Mouse (Mus musculus) MEL (cell line): Measurements from ENCODE around the gene Foxn2. TPM values are rescaled to one million over a fixed set of nuclear protein-coding genes. Genes with fewer than 3 reads are reported as not detected.

ENCODE experiments used
- DNase-seq: peaks from one replicate; pipeline ENCODE4 v3.0.0; 2011; ENCODE audit warnings: low read depth, low spot score
- H3K27ac ChIP-seq: 2 replicates; pipeline ENCODE4 v1.5.1; 2012; ENCODE audit warnings: low read depth, mild to moderate bottlenecking, control low read depth, low read length, moderate library complexity; ENCODE audit not compliant: control insufficient read depth
- H3K27me3 ChIP-seq, 2 experiments: fragments of 150-350 bp in 1 of 2; sonication (generic) in 1 of 2; 2 replicates each; pipeline ENCODE4 v1.6.1; 2012; ENCODE audit warnings: low read length in 2 of 2, mild to moderate bottlenecking in 2 of 2, improper control_type of control experiment in 1 of 2, moderate library complexity in 1 of 2; ENCODE audit not compliant: insufficient read depth in 2 of 2, control insufficient read depth in 1 of 2
- H3K36me3 ChIP-seq, 2 experiments: 2 replicates each; pipeline ENCODE4 v1.6.1; 2012 to 2014; ENCODE audit warnings: low read length in 2 of 2, improper control_type of control experiment in 1 of 2, inconsistent platforms in 1 of 2, mild to moderate bottlenecking in 1 of 2; ENCODE audit not compliant: insufficient read depth in 2 of 2, control insufficient read depth in 1 of 2
- H3K4me1 ChIP-seq, 2 experiments: fragments of 150-350 bp in 1 of 2; sonication (generic) in 1 of 2; 2 replicates each; pipeline ENCODE4 v1.6.1; 2012; ENCODE audit warnings: low read length in 2 of 2, improper control_type of control experiment in 1 of 2, mild to moderate bottlenecking in 1 of 2; ENCODE audit not compliant: insufficient read depth in 2 of 2, control insufficient read depth in 1 of 2
- H3K4me3 ChIP-seq, 2 experiments: fragments of 150-350 bp in 1 of 2; sonication (generic) in 1 of 2; 2 replicates each; pipeline ENCODE4 v1.5.1; 2012; ENCODE audit warnings: low read depth in 2 of 2, low read length in 2 of 2, mild to moderate bottlenecking in 2 of 2, moderate library complexity in 2 of 2, control low read depth in 1 of 2, improper control_type of control experiment in 1 of 2; ENCODE audit not compliant: control insufficient read depth in 1 of 2, insufficient read depth in 1 of 2
- H3K79me2 ChIP-seq: 2 replicates; pipeline ENCODE4 v1.6.1; 2012; ENCODE audit warnings: mild to moderate bottlenecking, low read length, moderate library complexity; ENCODE audit not compliant: control insufficient read depth, poor library complexity, insufficient read depth
- H3K9ac ChIP-seq: 2 replicates; pipeline ENCODE4 v1.6.1; 2012; ENCODE audit warnings: low read depth, mild to moderate bottlenecking, control low read depth, low read length, moderate library complexity; ENCODE audit not compliant: control insufficient read depth, poor library complexity, severe bottlenecking
- H3K9me3 ChIP-seq: fragments of 150-350 bp; sonication (generic); replicated peaks from 2 replicates; pipeline ENCODE4 v1.6.1; 2012; ENCODE audit warnings: mild to moderate bottlenecking, low read length, improper control_type of control experiment, moderate library complexity; ENCODE audit not compliant: insufficient read depth
- CHD1 ChIP-seq: IDR thresholded peaks from 2 replicates; pipeline ENCODE4 v1.6.1; 2012; ENCODE audit warnings: low read depth, mild to moderate bottlenecking, inconsistent platforms, low read length, improper control_type of control experiment
- E2F4 ChIP-seq: IDR thresholded peaks from 2 replicates; pipeline ENCODE4 v1.6.1; 2011; ENCODE audit warnings: low read depth, low read length, improper control_type of control experiment, borderline replicate concordance
- ELF1 ChIP-seq: IDR thresholded peaks from 2 replicates; pipeline ENCODE4 v1.6.1; 2014; ENCODE audit warnings: low read depth, mild to moderate bottlenecking, inconsistent platforms, low read length, improper control_type of control experiment, moderate library complexity
- GABPA ChIP-seq: IDR thresholded peaks from 2 replicates; pipeline ENCODE4 v1.6.1; 2012; ENCODE audit warnings: low read depth, mild to moderate bottlenecking, inconsistent platforms, low read length, improper control_type of control experiment, moderate library complexity
- GATA1 ChIP-seq: IDR thresholded peaks from 2 replicates; pipeline ENCODE4 v1.6.1; 2011; ENCODE audit warnings: low read depth, low read length, improper control_type of control experiment
- HCFC1 ChIP-seq: IDR thresholded peaks from 2 replicates; pipeline ENCODE4 v1.6.1; 2012; ENCODE audit warnings: low read depth, mild to moderate bottlenecking, inconsistent platforms, low read length, improper control_type of control experiment, moderate library complexity
- JUND ChIP-seq: IDR thresholded peaks from 2 replicates; pipeline ENCODE4 v1.6.1; 2011; ENCODE audit warnings: low read depth, mild to moderate bottlenecking, improper control_type of control experiment, low read length
- KAT2A ChIP-seq: conservative IDR thresholded peaks from 2 replicates; pipeline ENCODE4 v1.6.1; 2012; ENCODE audit warnings: low read depth, low read length, improper control_type of control experiment, inconsistent platforms
- MAX ChIP-seq: IDR thresholded peaks from 2 replicates; pipeline ENCODE4 v1.6.1; 2011; ENCODE audit warnings: low read length, improper control_type of control experiment
- MXI1 ChIP-seq: IDR thresholded peaks from 2 replicates; pipeline ENCODE4 v1.6.1; 2011; ENCODE audit warnings: mild to moderate bottlenecking, low read depth, low read length, improper control_type of control experiment
- MYB ChIP-seq: IDR thresholded peaks from 2 replicates; pipeline ENCODE4 v1.6.1; 2011; ENCODE audit warnings: mild to moderate bottlenecking, low read depth, low read length, improper control_type of control experiment
- NELFE ChIP-seq: IDR thresholded peaks from 2 replicates; pipeline ENCODE4 v1.6.1; 2011; ENCODE audit warnings: low read depth, low read length, improper control_type of control experiment
- NRF1 ChIP-seq: IDR thresholded peaks from 2 replicates; pipeline ENCODE4 v1.6.1; 2014; ENCODE audit warnings: low read depth, mild to moderate bottlenecking, inconsistent platforms, low read length, improper control_type of control experiment, moderate library complexity; ENCODE audit not compliant: poor library complexity, insufficient read depth, severe bottlenecking
- POLR2A ChIP-seq, 2 experiments: IDR thresholded peaks; 2 replicates each; pipeline ENCODE4 v1.6.1; 2011 to 2012; ENCODE audit warnings: low read length in 2 of 2, mild to moderate bottlenecking in 2 of 2, control low read depth in 1 of 2, improper control_type of control experiment in 1 of 2, low read depth in 1 of 2, moderate library complexity in 1 of 2; ENCODE audit not compliant: control insufficient read depth in 1 of 2, insufficient read depth in 1 of 2, poor library complexity in 1 of 2
- POLR2AphosphoS2 ChIP-seq: IDR thresholded peaks from 2 replicates; pipeline ENCODE4 v1.6.1; 2011; ENCODE audit warnings: low read length, improper control_type of control experiment
- RAD21 ChIP-seq: IDR thresholded peaks from 2 replicates; pipeline ENCODE4 v1.6.1; 2011; ENCODE audit warnings: mild to moderate bottlenecking, low read depth, low read length, improper control_type of control experiment
- RCOR1 ChIP-seq: IDR thresholded peaks from 2 replicates; pipeline ENCODE4 v1.6.1; 2012; ENCODE audit warnings: low read depth, mild to moderate bottlenecking, inconsistent platforms, low read length, improper control_type of control experiment
- TAL1 ChIP-seq: IDR thresholded peaks from 2 replicates; pipeline ENCODE4 v1.6.1; 2012; ENCODE audit warnings: mild to moderate bottlenecking, inconsistent platforms, low read length, moderate library complexity, mixed read lengths
- TCF12 ChIP-seq: IDR thresholded peaks from 2 replicates; pipeline ENCODE4 v1.6.1; 2014; ENCODE audit warnings: low read depth, mild to moderate bottlenecking, inconsistent platforms, low read length, improper control_type of control experiment, moderate library complexity
- UBTF ChIP-seq: IDR thresholded peaks from 2 replicates; pipeline ENCODE4 v1.6.1; 2012; ENCODE audit warnings: low read depth, mild to moderate bottlenecking, inconsistent platforms, low read length, improper control_type of control experiment, moderate library complexity, borderline replicate concordance; ENCODE audit not compliant: insufficient read depth
- USF1 ChIP-seq: IDR thresholded peaks from 2 replicates; pipeline ENCODE4 v1.6.1; 2014; ENCODE audit warnings: low read depth, mild to moderate bottlenecking, inconsistent platforms, low read length, improper control_type of control experiment, moderate library complexity
- USF2 ChIP-seq, 2 experiments: IDR thresholded peaks; 2 replicates each; pipeline ENCODE4 v1.6.1; 2011 to 2012; ENCODE audit warnings: improper control_type of control experiment in 2 of 2, low read length in 2 of 2, borderline replicate concordance in 1 of 2, inconsistent platforms in 1 of 2, low read depth in 1 of 2, mild to moderate bottlenecking in 1 of 2; ENCODE audit not compliant: insufficient read depth in 1 of 2
- ZKSCAN1 ChIP-seq: IDR thresholded peaks from 2 replicates; pipeline ENCODE4 v1.6.1; 2012; ENCODE audit warnings: low read depth, mild to moderate bottlenecking, inconsistent platforms, low read length, improper control_type of control experiment, moderate library complexity
- ZNF384 ChIP-seq: IDR thresholded peaks from 2 replicates; pipeline ENCODE4 v1.6.1; 2012; ENCODE audit warnings: low read depth, mild to moderate bottlenecking, inconsistent platforms, low read length, improper control_type of control experiment
- polyA plus RNA-seq, 2 experiments: library from polyadenylated mRNA; stranded (reverse) in 1 of 2; unstranded in 1 of 2; fragments of >175 nt in 1 of 2; fragments of >200 nt in 1 of 2; gene quantifications; 2 replicates each; pipeline versions ENCODE4 v1.2.1 to v1.2.4; 2012; ENCODE audit warnings: low replicate concordance in 2 of 2, low read depth in 1 of 2; ENCODE audit not compliant: insufficient read length in 2 of 2, insufficient read depth in 1 of 2, missing spikeins in 1 of 2
- total RNA-seq: library from RNA; depleted of rRNA; stranded (reverse); fragments of 300-350 nt; gene quantifications from 2 replicates; pipeline ENCODE4 v1.2.3, GENCODE M21; 2012

The Foxn2 gene
- total and polyA plus RNA-seq, 3 experiments = 20.0 to 133 (median 21.7) TPM

DNA sequence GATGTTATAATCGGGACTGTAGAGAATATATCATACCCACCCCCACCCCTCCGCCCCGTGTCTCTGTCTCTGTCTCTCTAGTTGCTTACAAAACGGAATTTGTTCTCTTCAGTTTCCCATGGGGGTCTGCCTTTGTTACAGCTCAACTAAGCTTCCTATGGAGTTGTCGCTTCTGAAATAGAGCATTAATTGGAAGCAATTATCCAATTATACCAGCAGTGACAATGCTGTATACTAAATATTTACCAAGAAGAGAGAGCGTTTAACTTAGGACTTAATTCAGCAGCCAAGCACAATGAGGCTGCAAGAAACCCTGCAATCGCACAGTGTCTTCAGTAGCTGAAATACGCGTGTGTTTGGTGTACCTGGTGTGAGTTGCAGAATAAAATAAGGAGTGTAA, 53.0 kb downstream of the Foxn2 start:
- no peaks in the 10 kb centered on the region for H3K79me2 ChIP-seq
- H3K4me3 ChIP-seq = no peak overlapping the region
- H3K9ac ChIP-seq = no peak overlapping the region
- H3K27me3 ChIP-seq = no peaks in the 10 kb centered on the region
- no peak for DNase-seq
- TF ChIP-seq USF1 (no peak), POLR2AphosphoS2 (no peak), TCF12 (no peak), ZNF384 (no peak), ELF1 (no peak), HCFC1 (no peak), GATA1 (no peak), CHD1 (no peak), NRF1 (no peak), MXI1 (no peak), RCOR1 (no peak), GABPA (no peak), UBTF (no peak), RAD21 (no peak), USF2 (IDR thresholded peaks at IDR 0.05; ENCODE audit: borderline replicate concordance in 1 of 2, insufficient read depth in 1 of 2, low read depth in 1 of 2, low read length in 2 of 2) (no peak), E2F4 (no peak), TAL1 (no peak), MYB (no peak), KAT2A (no peak)
- no peaks in the 10 kb centered on the region for H3K9me3 ChIP-seq
- no peaks in the 10 kb centered on the region; a peak in 1 of 4 replicates for H3K36me3 ChIP-seq
- H3K27ac ChIP-seq = no peak overlapping the region
- no peaks in the 10 kb centered on the region for H3K4me1 ChIP-seq

DNA sequence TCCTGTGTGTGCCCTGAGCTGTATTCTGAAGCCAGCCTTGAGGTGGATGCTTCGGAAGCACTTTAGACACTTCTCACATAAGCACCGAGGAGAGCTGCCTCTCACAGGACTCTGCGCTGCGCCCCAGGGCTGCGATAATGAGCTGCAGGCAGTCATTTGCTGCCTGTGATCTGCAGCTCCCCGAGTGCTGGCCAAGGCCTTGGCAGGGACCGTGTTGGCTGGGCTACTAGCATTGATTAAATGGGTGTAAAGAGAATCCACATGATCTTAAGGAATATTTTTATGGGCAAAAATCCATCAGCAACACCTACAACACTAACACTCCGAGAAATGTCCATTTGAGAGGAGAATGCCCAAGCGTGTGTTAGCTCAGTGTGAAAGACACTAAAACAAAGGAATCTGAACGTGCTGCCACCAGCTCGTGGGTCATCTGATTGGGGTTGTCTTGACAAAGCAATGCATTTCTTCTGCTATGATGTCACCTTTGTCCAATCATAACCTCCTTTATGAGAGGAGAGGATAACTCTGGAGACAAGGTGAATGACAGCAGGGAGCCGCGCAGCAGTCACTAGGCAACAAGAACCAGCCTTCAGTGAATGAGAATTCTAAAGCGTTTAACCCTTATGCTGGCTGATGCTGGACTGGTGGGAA, 53.7 kb downstream of the Foxn2 start:
- TF ChIP-seq MXI1 (no peak), USF1 (no peak), ZKSCAN1 (no peak), MAX (no peak), POLR2A (IDR thresholded peaks at IDR 0.05; ENCODE audit: control insufficient read depth in 1 of 2, insufficient read depth in 1 of 2, low read depth in 1 of 2, low read length in 2 of 2, poor library complexity in 1 of 2) (no peak), NELFE (no peak), NRF1 (no peak), JUND (no peak)
- no peaks in the 10 kb centered on the region for H3K79me2 ChIP-seq
- no peak overlapping the region for H3K9ac ChIP-seq
- H3K36me3 ChIP-seq = no peaks in the 10 kb centered on the region; a peak in 1 of 4 replicates
- no peak for DNase-seq
- H3K9me3 ChIP-seq = no peaks in the 10 kb centered on the region
- H3K4me3 ChIP-seq = no peak overlapping the region
- no peaks in the 10 kb centered on the region for H3K4me1 ChIP-seq
- H3K27me3 ChIP-seq = no peaks in the 10 kb centered on the region
- H3K27ac ChIP-seq = no peak overlapping the region
